Mouse (Mus musculus): ENCODE results near the gene Wwox. TPM values are rescaled to one million over a fixed set of nuclear protein-coding genes. Genes with fewer than 3 reads are reported as not detected.

Gene Wwox
- total RNA-seq, 2 experiments from 2014 or later, result 4.9 to 5.4 TPM

- 0 out of 2 replicates have a peak, but pooled peaks have one; percentile 31 for ATAC-seq (ENCODE audit: poor library complexity, severe bottlenecking)
These were observed 546.5 kb downstream of the Wwox start for GRCm38 (mm10) chr8:114985996-114986395.

DNA sequence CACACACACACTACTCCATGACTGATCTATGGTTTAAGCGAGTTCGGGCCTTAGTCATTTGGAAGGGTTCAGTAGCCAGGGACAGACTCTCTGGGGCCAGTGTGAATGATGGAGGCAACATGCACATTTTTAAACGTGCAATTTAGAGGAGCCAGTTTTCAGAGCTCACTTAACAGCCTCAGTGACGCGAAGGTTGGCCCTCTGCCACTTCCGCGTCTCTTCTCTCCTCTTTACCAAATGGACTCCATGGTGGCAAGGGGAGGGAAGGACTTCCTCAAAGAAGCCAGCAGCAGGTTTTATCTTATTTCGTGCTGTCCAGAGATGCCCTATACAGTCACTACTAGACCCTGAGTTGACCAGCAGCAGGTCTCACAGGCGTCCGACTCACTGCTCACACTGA lies 547.5 kb downstream of the Wwox start:
- no peak for ATAC-seq (ENCODE audit: poor library complexity, severe bottlenecking)

GRCm38 (mm10) chr8:114990865-114991613 lies 551.6 kb downstream of the Wwox start:
- no peak for ATAC-seq (ENCODE audit: poor library complexity, severe bottlenecking)

DNA sequence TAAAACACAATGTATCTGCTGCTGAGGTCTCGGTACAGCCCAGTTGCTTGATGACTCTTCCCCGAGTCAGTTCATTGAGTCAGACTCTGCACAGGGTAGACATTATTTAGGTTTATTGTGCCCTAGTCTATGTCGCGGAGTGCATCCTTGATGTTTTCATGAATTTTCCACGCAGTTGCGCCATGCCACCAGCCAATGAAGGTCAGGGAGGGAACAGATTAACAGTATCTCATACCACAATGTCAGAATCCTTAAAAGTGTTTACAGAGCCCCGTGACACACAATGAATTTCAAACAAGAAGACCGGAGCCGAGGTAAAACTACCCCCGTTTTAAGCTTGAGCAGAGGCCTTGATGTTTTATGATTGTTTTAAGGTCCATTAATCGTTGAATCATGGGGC lies 561.3 kb downstream of the Wwox start:
- no peak for ATAC-seq (ENCODE audit: poor library complexity, severe bottlenecking)

GRCm38 (mm10) chr8:115005021-115005420 lies 565.6 kb downstream of the Wwox start:
- ATAC-seq (ENCODE audit: poor library complexity, severe bottlenecking), result no peak

GRCm38 (mm10) chr8:115006561-115006960 lies 567.1 kb downstream of the Wwox start:
- ATAC-seq (ENCODE audit: poor library complexity, severe bottlenecking), result no peak

GRCm38 (mm10) chr8:115007280-115007679 lies 567.8 kb downstream of the Wwox start:
- no peak for ATAC-seq (ENCODE audit: poor library complexity, severe bottlenecking)

DNA sequence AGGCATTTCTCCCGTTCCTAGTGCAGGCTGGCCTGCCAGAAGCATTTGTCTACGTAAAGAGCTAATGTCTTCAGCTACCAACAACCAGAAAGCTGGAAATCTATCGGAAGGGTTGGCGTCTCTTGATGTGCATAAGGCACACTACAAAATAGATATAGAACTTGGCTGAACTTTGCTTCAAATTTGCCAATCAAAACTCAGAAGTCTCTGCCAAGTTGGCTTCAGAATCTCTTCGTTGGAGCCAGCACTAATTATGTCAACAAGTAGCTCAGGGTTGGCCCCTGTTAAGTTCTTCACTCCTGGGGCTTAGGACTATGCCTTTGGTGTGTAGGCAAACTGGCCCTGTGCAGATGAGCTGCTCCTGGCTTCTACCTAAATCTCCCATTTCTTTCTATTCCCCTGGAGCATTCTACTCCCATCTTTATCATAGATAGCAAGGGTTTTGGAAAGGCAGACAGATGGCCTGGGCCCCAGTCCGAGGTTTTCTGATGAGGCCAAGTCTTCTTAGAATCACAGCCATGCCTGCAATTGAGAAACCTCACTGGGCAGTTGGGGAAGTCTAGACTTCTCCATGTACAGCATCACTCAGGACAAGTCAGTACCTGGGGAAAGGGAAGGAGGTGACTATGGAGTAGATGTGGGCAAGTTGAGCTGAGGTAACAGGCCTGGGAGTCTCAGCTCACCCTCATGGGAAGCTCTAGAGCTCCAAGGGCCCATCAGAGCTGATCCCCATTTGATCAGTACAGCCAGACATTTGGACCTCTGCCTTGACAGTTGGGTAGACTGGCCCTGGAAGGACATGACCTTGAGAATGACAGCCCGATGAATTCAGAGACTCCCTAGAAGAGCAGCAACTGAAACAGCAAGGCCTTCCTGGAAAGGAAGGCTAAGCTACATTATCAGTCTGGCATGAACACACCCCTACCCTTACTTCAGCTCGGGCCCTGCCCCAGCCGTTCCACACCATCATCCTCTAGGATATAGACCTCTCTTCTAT lies 569.5 kb downstream of the Wwox start:
- no peak for ATAC-seq (ENCODE audit: poor library complexity, severe bottlenecking)

DNA sequence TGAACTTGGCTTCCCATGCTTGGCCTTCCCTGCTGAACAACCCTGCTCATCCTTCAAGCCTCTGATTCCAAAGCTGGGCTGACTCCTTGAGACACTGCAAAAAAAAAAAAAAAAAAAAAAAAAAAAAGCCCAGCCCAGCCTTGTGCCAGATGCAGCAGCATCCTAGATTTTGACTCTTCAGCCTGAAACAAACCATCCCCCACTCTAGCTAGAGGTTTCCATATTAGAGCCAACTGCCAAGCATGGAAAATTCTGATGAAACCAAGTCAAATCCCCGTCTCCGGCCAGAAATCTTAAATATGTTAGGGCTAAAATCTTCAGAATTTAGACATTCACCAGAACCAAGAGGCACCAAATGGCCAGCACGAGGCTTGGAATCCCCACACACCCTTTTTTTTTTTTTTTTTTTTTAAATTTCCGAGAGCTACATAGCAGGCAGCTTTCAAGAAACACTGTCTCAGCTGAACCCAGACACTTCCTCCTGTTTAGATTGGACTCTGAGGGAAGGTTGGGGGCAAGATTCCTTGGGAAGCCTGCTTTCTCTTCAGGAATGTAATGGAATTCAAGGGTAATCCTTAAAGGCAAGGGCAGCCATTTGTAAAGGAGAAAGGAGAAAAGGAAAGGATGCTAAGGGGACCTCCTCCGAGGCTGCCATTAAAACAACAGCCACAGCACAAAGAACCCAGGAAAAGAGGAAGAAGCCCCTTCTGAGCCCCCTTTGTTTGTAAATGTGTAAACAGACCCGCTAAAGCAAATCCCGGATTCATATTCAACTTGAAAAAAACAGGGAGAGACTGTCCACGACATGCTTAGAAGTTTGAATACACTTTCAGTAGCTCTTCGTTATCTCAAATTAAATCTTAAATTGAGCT lies 570.7 kb downstream of the Wwox start:
- no peak for ATAC-seq (ENCODE audit: poor library complexity, severe bottlenecking)

DNA sequence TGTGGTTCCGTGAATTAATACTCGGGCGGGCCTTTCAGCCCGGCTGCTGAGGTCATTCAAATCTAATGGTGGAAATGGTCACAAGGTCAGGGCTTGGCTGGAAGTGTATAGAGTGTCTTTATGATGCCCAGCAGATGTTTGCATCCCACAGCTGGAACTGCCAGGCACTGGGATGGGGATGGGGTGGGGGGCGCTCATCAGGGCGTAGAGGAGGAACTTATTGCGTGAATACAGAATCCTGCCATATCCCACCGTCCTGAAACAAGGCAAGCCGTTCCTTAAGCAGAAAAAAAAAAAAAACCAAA lies 571.3 kb downstream of the Wwox start:
- no peak for ATAC-seq (ENCODE audit: poor library complexity, severe bottlenecking)

DNA sequence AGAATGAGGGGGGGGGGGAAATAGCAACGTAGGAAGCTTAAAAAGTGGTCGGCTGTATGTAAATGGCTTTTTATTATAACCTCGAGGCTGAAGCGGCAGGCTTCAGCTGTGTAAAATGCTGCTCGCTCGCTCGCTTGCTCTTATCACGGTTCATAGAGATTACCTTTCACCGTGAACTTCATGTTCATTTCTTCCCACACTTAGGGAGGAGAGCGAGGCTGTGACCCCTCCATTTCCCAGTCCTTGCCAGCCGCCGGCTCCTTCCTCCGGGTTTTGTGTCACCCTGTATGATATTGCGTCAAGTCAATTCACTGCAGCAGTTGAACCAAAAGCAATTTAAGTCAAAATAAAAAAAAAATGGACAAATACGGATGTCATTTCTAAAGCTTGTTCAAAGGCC lies 580.2 kb downstream of the Wwox start:
- no peak for ATAC-seq (ENCODE audit: poor library complexity, severe bottlenecking)

- ATAC-seq (ENCODE audit: poor library complexity, severe bottlenecking), result no peak
These were observed 582.3 kb downstream of the Wwox start for GRCm38 (mm10) chr8:115021731-115022130.

DNA sequence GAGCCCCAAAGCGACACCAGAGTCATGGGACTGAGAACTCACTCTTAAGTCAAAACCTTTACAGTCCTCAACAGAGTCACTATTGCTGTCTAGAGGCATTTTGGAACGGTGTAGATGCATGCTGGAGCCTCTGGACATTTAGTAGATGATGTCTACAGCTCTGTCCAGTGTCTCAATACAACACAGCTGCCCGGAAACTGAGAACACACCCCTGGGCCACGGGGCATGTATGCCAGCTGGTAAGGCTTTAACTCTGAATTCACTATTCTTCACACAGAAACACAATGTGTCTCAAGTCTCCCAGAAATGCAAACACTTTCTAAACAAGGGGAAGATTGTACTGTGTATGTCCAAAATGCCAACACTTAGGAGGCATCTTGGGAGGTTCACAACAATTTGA lies 584.6 kb downstream of the Wwox start:
- ATAC-seq (ENCODE audit: poor library complexity, severe bottlenecking), result no peak

- no peak for ATAC-seq (ENCODE audit: poor library complexity, severe bottlenecking)
These were observed 586.1 kb downstream of the Wwox start for GRCm38 (mm10) chr8:115025390-115026098.

GRCm38 (mm10) chr8:115026201-115026600 lies 586.7 kb downstream of the Wwox start:
- no peak for ATAC-seq (ENCODE audit: poor library complexity, severe bottlenecking)

GRCm38 (mm10) chr8:115033194-115033593 lies 593.7 kb downstream of the Wwox start:
- no peak for ATAC-seq (ENCODE audit: poor library complexity, severe bottlenecking)

GRCm38 (mm10) chr8:115036016-115036415 lies 596.6 kb downstream of the Wwox start:
- ATAC-seq (ENCODE audit: poor library complexity, severe bottlenecking), result no peak

- ATAC-seq (ENCODE audit: poor library complexity, severe bottlenecking), result no peak
These were observed 599.0 kb downstream of the Wwox start for GRCm38 (mm10) chr8:115038426-115038825.

GRCm38 (mm10) chr8:115045746-115046145 lies 606.3 kb downstream of the Wwox start:
- ATAC-seq (ENCODE audit: poor library complexity, severe bottlenecking), result peak; percentile 24; the same call in 1 of the 2 replicates

GRCm38 (mm10) chr8:115046496-115046895 lies 607.0 kb downstream of the Wwox start:
- no peak; the same call in 1 of the 2 replicates for ATAC-seq (ENCODE audit: poor library complexity, severe bottlenecking)
